Mouse (Mus musculus): ENCODE measurements around the gene Robo2.

DNA sequence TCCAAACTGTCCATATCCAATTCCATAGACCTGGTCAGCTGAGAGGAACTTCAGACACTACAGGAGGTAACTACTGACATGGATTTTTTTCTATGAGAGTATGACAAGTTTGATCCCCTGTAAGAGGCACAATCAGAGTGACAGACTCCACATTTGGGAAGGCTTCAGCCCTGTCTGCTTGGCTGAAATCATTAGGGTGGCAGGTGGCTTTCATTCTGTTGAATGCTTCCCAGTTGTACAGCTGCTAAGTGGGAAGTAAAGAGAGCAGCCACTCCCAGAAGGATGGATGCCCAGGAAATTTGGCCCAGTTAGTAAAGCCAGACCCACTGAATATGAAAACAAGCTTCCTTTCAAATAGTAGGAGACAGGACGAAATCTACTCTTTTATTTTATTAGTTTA lies 321.7 kb downstream of the Robo2 start:
- no peak for TF ChIP-seq POLR2AphosphoS2 (IDR thresholded peaks at IDR 0.05; ENCODE audit: low read length)
- TF ChIP-seq CTCF (IDR thresholded peaks at IDR 0.05 in 2 of 3, conservative IDR thresholded peaks at IDR 0.05 in 1 of 3; ENCODE audit: control insufficient read depth in 1 of 3, insufficient read depth in 1 of 3, low read depth in 2 of 3, low read length in 3 of 3, poor library complexity in 1 of 3, severe bottlenecking in 1 of 3) = no peak
- TF ChIP-seq GATA1 (IDR thresholded peaks at IDR 0.05; ENCODE audit: low read depth, low read length) = no peak
- no peak for TF ChIP-seq EP300 (IDR thresholded peaks at IDR 0.05; ENCODE audit: low read depth in 1 of 2, low read length in 2 of 2)

Data from MEL (cell line).